Mouse (Mus musculus): ENCODE measurements at regions not wholly inside any gene's neighbourhood (a gene's known extent, or its start where the extent isn't known, plus 50 kb on each side); places are given as distances from the start of the nearest gene placed in this dataset.

GRCm38 (mm10) chr1:35380633-35381385 lies 531.0 kb downstream of the Plekhb2 start:
- TF ChIP-seq POLR2A (IDR thresholded peaks at IDR 0.05; ENCODE audit: extremely low read depth, insufficient read depth, low read length) (no peak), CTCF (IDR thresholded peaks at IDR 0.05; ENCODE audit: low read depth, low read length) (no peak)
